Mouse (Mus musculus): ENCODE measurements around the gene Myoc.

DNA sequence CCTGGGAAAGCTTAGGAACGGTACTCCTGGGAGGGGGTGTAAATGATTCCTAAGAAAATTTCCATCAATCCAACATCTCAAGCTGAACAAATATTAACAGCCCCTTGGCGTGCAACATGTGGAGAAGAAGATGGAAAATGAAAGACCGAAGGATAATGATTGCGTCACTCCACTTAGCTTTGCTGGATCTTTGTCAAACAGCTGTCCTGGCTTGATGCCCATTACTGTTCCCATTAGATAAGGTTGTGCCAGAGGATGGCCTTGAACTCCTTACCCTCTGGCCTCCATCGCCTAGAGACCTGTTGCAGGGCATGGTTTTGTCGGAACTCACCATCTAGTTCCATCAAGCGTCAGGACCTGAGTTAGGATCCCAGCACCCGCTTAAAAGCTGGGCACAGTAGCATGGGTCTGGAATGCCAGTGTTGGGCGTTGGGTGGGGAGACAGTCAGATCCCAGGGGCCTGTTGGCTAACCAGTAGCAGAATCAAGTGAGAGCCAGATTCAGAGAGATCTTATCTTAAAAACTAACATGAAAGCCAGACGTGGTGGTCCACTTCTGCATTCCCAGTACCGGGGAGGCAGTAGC lies 21.4 kb downstream of the Myoc start:
- TF ChIP-seq EP300 (optimal IDR thresholded peaks at IDR 0.05) (no peak), CTCF (IDR thresholded peaks at IDR 0.05; ENCODE audit: low read depth) (no peak)

Measured in stomach, postnatal 0 days (tissue).